9 mouse cellular contexts compared by ENCODE assay signal in genomic region chr11:115964977-115965604, GRCm38 (mm10). TPM values are rescaled to one million over a fixed set of nuclear protein-coding genes. Genes with fewer than 3 reads are reported as not detected.
DNase-seq lines count a peak whose midpoint lies in the region; ATAC-seq and TF ChIP-seq lines count a peak whose summit lies in the region.
"Had no signal": no experiment of that assay in that cellular context is flagged by ENCODE, and none has a peak within 500 bp of the region (broad histone marks: within the 10 kb centered on the region; RNA-seq: fewer than 3 reads in every experiment).

No protein-coding gene starts in this region.

- no peak overlapping the region for H3K4me2 ChIP-seq in heart, postnatal 0 days (ENCODE audit: low read depth, low read length)
- H3K4me2 ChIP-seq in hindbrain, embryonic 16.5 days (ENCODE audit: low read length), result no peak overlapping the region

- H3K9ac ChIP-seq in heart, postnatal 0 days (replicated peaks; ENCODE audit: low read depth, low read length), result no peak overlapping the region
- H3K9ac ChIP-seq in hindbrain, embryonic 16.5 days (ENCODE audit: low read depth, low read length), result no peak overlapping the region; the same call in 1 of the 2 replicates

- TF ChIP-seq EP300 in heart, postnatal 0 days (IDR thresholded peaks at IDR 0.05; ENCODE audit: low read depth), result no peak

- WGBS in heart, postnatal 0 days, result 59% methylated on average over 10 of the region's 10 CpGs
- 89% methylated on average over 10 of the region's 10 CpGs for WGBS in hindbrain, embryonic 16.5 days

- no peak for TF ChIP-seq CTCF in heart, postnatal 0 days (IDR thresholded peaks at IDR 0.05; ENCODE audit: low read depth)

- peaks cover 57% of the 10 kb centered on the region for H3K36me3 ChIP-seq in heart, postnatal 0 days (replicated peaks; ENCODE audit: control insufficient read depth, insufficient read depth, low read length)
- H3K36me3 ChIP-seq in hindbrain, embryonic 16.5 days (ENCODE audit: control insufficient read depth, insufficient read depth, low read length), result peaks cover 51% of the 10 kb centered on the region

- DNase-seq in kidney, postnatal 10 days, result peak; percentile 52
- no peak for DNase-seq in kidney, adult 18-20 months
- peak; percentile 84 for DNase-seq in adrenal gland, postnatal 10 days
- no peak for DNase-seq in heart, postnatal 0 days (ENCODE audit: low spot score)
- peak; percentile 80 to 91 for DNase-seq in lung, postnatal 4 days
- DNase-seq in left cerebral cortex, adult 18-20 months (ENCODE audit: low spot score in 2 of 2), result no peak
- DNase-seq in frontal cortex, adult 2 months (ENCODE audit: extremely low spot score in 1 of 2, low spot score in 1 of 2), result no peak

- H3K27me3 ChIP-seq in heart, postnatal 0 days (ENCODE audit: control insufficient read depth, insufficient read depth, low read length), result no peaks in the 10 kb centered on the region
- no peaks in the 10 kb centered on the region for H3K27me3 ChIP-seq in hindbrain, embryonic 16.5 days (replicated peaks; ENCODE audit: control insufficient read depth, insufficient read depth, low read length)

- no peak overlapping the region for H3K4me3 ChIP-seq in heart, postnatal 0 days (ENCODE audit: low read depth, low read length)
- H3K4me3 ChIP-seq in hindbrain, embryonic 16.5 days (ENCODE audit: low read length), result no peak overlapping the region

- ATAC-seq in heart, postnatal 0 days (ENCODE audit: insufficient read depth, low read depth), result peak; percentile 68
- ATAC-seq in hindbrain, embryonic 16.5 days, result no peak

- H3K9me3 ChIP-seq in heart, postnatal 0 days (replicated peaks; ENCODE audit: control insufficient read depth, low read length), result no peaks in the 10 kb centered on the region
- no peaks in the 10 kb centered on the region for H3K9me3 ChIP-seq in hindbrain, embryonic 16.5 days (ENCODE audit: control insufficient read depth, low read length)

- H3K27ac ChIP-seq in heart, postnatal 0 days (ENCODE audit: low read depth), result peak overlapping the region; percentile 55
- no peak overlapping the region for H3K27ac ChIP-seq in hindbrain, embryonic 16.5 days (ENCODE audit: low read depth, low read length)

- no peaks in the 10 kb centered on the region for H3K4me1 ChIP-seq in heart, postnatal 0 days (ENCODE audit: control insufficient read depth, insufficient read depth)
- no peaks in the 10 kb centered on the region for H3K4me1 ChIP-seq in hindbrain, embryonic 16.5 days (ENCODE audit: control insufficient read depth, insufficient read depth, low read depth, low read length)

RNA-seq across cellular contexts. Expression of gene Itgb4, which starts 9.4 kb away (rescaled TPM):
- total RNA-seq in adrenal gland, postnatal 10 days (2021), result 1 to 10 TPM; 3.1 to 4.7 TPM
- total RNA-seq in heart, postnatal 0 days (2014; rRNA removed; ENCODE audit: low replicate concordance), result 1.1 and 1.5 TPM in 2 replicates
- polyA plus RNA-seq in heart, postnatal 0 days (2015; fragmentation: Nextera tagmentation; extraction: Ambion mirVana), result 0.85 and 1.1 TPM in 2 replicates
- polyA plus RNA-seq in hindbrain, embryonic 16.5 days (2015; fragmentation: Nextera tagmentation; extraction: Ambion mirVana), result 1.8 and 2.1 TPM in 2 replicates
- 1 to 10 TPM; 4.5 to 6.9 TPM for total RNA-seq in left cerebral cortex, adult 18-20 months (2021)
- polyA plus RNA-seq in frontal cortex, adult 2 months (2012; rRNA removed), result 5.7 and 7.2 TPM in 2 replicates

RNA-seq across cellular contexts. Expression of gene Recql5, which starts 31.8 kb away (rescaled TPM):
- total RNA-seq in adrenal gland, postnatal 10 days (2021), result 10 to 100 TPM; 17.8 to 24.5 TPM
- total RNA-seq in heart, postnatal 0 days (2014; rRNA removed; ENCODE audit: low replicate concordance), result 5.4 and 5.8 TPM in 2 replicates
- 6.2 and 6.3 TPM in 2 replicates for polyA plus RNA-seq in heart, postnatal 0 days (2015; fragmentation: Nextera tagmentation; extraction: Ambion mirVana)
- polyA plus RNA-seq in hindbrain, embryonic 16.5 days (2015; fragmentation: Nextera tagmentation; extraction: Ambion mirVana), result 20.2 and 21.3 TPM in 2 replicates
- 10 to 100 TPM; 25.9 to 27.4 TPM for total RNA-seq in left cerebral cortex, adult 18-20 months (2021)
- polyA plus RNA-seq in frontal cortex, adult 2 months (2012; rRNA removed), result 28.4 and 31.7 TPM in 2 replicates

RNA-seq across cellular contexts. Expression of gene Sap30bp, which starts 32.0 kb away (rescaled TPM):
- 10 to 100 TPM; 38.0 to 38.1 TPM for total RNA-seq in adrenal gland, postnatal 10 days (2021)
- 11.7 and 17.9 TPM in 2 replicates for total RNA-seq in heart, postnatal 0 days (2014; rRNA removed; ENCODE audit: low replicate concordance)
- 19.0 and 19.6 TPM in 2 replicates for polyA plus RNA-seq in heart, postnatal 0 days (2015; fragmentation: Nextera tagmentation; extraction: Ambion mirVana)
- polyA plus RNA-seq in hindbrain, embryonic 16.5 days (2015; fragmentation: Nextera tagmentation; extraction: Ambion mirVana), result 38.4 and 45.3 TPM in 2 replicates
- total RNA-seq in left cerebral cortex, adult 18-20 months (2021), result 10 to 100 TPM; 45.3 to 54.0 TPM
- polyA plus RNA-seq in frontal cortex, adult 2 months (2012; rRNA removed), result 71.9 and 89.0 TPM in 2 replicates

RNA-seq across cellular contexts. Expression of gene Galk1, which starts 47.4 kb away (rescaled TPM):
- 10 to 100 TPM; 67.0 to 90.6 TPM for total RNA-seq in adrenal gland, postnatal 10 days (2021)
- total RNA-seq in heart, postnatal 0 days (2014; rRNA removed; ENCODE audit: low replicate concordance), result 90.4 and 98.3 TPM in 2 replicates
- polyA plus RNA-seq in heart, postnatal 0 days (2015; fragmentation: Nextera tagmentation; extraction: Ambion mirVana), result 86.3 and 88.4 TPM in 2 replicates
- 76.0 and 76.2 TPM in 2 replicates for polyA plus RNA-seq in hindbrain, embryonic 16.5 days (2015; fragmentation: Nextera tagmentation; extraction: Ambion mirVana)
- total RNA-seq in left cerebral cortex, adult 18-20 months (2021), result 10 to 100 TPM; 15.5 to 16.3 TPM
- polyA plus RNA-seq in frontal cortex, adult 2 months (2012; rRNA removed), result 17.6 and 19.3 TPM in 2 replicates

RNA-seq across cellular contexts. Expression of gene Smim6, which starts 53.3 kb away (rescaled TPM):
- total RNA-seq in adrenal gland, postnatal 10 days (2021), result under 1 TPM in 1 of 2 experiments, not detected in 1; 0.30 TPM
- not detected in 2 replicates for total RNA-seq in heart, postnatal 0 days (2014; rRNA removed; ENCODE audit: low replicate concordance)
- polyA plus RNA-seq in heart, postnatal 0 days (2015; fragmentation: Nextera tagmentation; extraction: Ambion mirVana), result 0.98 and 1.6 TPM in 2 replicates
- 0.49 and 0.58 TPM in 2 replicates for polyA plus RNA-seq in hindbrain, embryonic 16.5 days (2015; fragmentation: Nextera tagmentation; extraction: Ambion mirVana)
- total RNA-seq in left cerebral cortex, adult 18-20 months (2021), result not detected
- polyA plus RNA-seq in frontal cortex, adult 2 months (2012; rRNA removed), result not detected in 2 replicates
- total RNA-seq: gastrocnemius, adult 8-10 months had no signal

Comparison
In these comparisons a context has a peak if more than half of its experiments do, and no peak if none do; other contexts are left out.
1. DNase-seq: peak in kidney, postnatal 10 days (single experiment), adrenal gland, postnatal 10 days (single experiment) and lung, postnatal 4 days (2 of 2); none in kidney, adult 18-20 months (single experiment), heart, postnatal 0 days (single experiment), left cerebral cortex, adult 18-20 months (0 of 2) and frontal cortex, adult 2 months (0 of 2).